Mouse (Mus musculus): ENCODE data around the gene Glipr1.

The Glipr1 gene

GRCm38 (mm10) chr10:111966394-111966793 is 36.0 kb downstream of the Glipr1 start:
- DNase-seq (ENCODE audit: inconsistent age in 2 of 2, low spot score in 1 of 2), result peak in 1 of 2 experiments; percentile 52

- DNase-seq (ENCODE audit: inconsistent age in 2 of 2, low spot score in 1 of 2), result no peak
Observed at GRCm38 (mm10) chr10:111960459-111960858, 42.0 kb downstream of the Glipr1 start.

GRCm38 (mm10) chr10:111959353-111959752 is 43.1 kb downstream of the Glipr1 start:
- no peak for DNase-seq (ENCODE audit: inconsistent age in 2 of 2, low spot score in 1 of 2)

GRCm38 (mm10) chr10:111958046-111958421 is 44.4 kb downstream of the Glipr1 start:
- no peak for DNase-seq (ENCODE audit: inconsistent age in 2 of 2, low spot score in 1 of 2)

GRCm38 (mm10) chr10:111957271-111958045 is 45.0 kb downstream of the Glipr1 start:
- peak; percentile 51 to 88 for DNase-seq (ENCODE audit: inconsistent age in 2 of 2, low spot score in 1 of 2)

- DNase-seq (ENCODE audit: inconsistent age in 2 of 2, low spot score in 1 of 2), result no peak
Observed at GRCm38 (mm10) chr10:111955836-111956235, 46.6 kb downstream of the Glipr1 start.

GRCm38 (mm10) chr10:111949008-111949407 is 53.4 kb downstream of the Glipr1 start:
- no peak for DNase-seq (ENCODE audit: inconsistent age in 2 of 2, low spot score in 1 of 2)

GRCm38 (mm10) chr10:111948041-111948440 is 54.4 kb downstream of the Glipr1 start:
- no peak for DNase-seq (ENCODE audit: inconsistent age in 2 of 2, low spot score in 1 of 2)

GRCm38 (mm10) chr10:111945563-111945962 is 56.9 kb downstream of the Glipr1 start:
- DNase-seq (ENCODE audit: inconsistent age in 2 of 2, low spot score in 1 of 2), result no peak

- no peak for DNase-seq (ENCODE audit: inconsistent age in 2 of 2, low spot score in 1 of 2)
Observed at GRCm38 (mm10) chr10:111943026-111943425, 59.4 kb downstream of the Glipr1 start.

GRCm38 (mm10) chr10:111937146-111937534 is 65.3 kb downstream of the Glipr1 start:
- no peak for DNase-seq (ENCODE audit: inconsistent age in 2 of 2, low spot score in 1 of 2)

GRCm38 (mm10) chr10:111936491-111937145 is 65.8 kb downstream of the Glipr1 start:
- peak; percentile 30 to 79 for DNase-seq (ENCODE audit: inconsistent age in 2 of 2, low spot score in 1 of 2)

- no peak for DNase-seq (ENCODE audit: inconsistent age in 2 of 2, low spot score in 1 of 2)
Observed at GRCm38 (mm10) chr10:111936021-111936420, 66.4 kb downstream of the Glipr1 start.
